Mouse (Mus musculus) C2C12 (cell line): Measurements from ENCODE around the gene Klhl26.

Source experiments
- CTCF ChIP-seq: IDR thresholded peaks from one replicate; pipeline ENCODE4 v1.5.1; 2011; ENCODE audit not compliant: control insufficient read depth, insufficient read depth, insufficient read length
- FOSL1 ChIP-seq: IDR thresholded peaks from one replicate; pipeline ENCODE4 v1.8.0; 2011; ENCODE audit warnings: mild to moderate bottlenecking, low read length; ENCODE audit not compliant: poor library complexity, insufficient read depth, severe bottlenecking
- MAX ChIP-seq: IDR thresholded peaks from one replicate; pipeline ENCODE4 v1.6.1; 2011; ENCODE audit warnings: mild to moderate bottlenecking, control low read depth
- MYOD1 ChIP-seq: IDR thresholded peaks from one replicate; pipeline ENCODE4 v1.6.1; 2011; ENCODE audit warnings: low read depth; ENCODE audit not compliant: control insufficient read depth, insufficient read length
- MYOG ChIP-seq: IDR thresholded peaks from one replicate; pipeline ENCODE4 v1.6.1; 2011; ENCODE audit not compliant: control insufficient read depth, insufficient read length; ENCODE audit errors: extremely low read depth
- USF1 ChIP-seq: IDR thresholded peaks from one replicate; pipeline ENCODE4 v1.6.1; 2011; ENCODE audit warnings: low read depth, mild to moderate bottlenecking, control low read depth, moderate library complexity

GRCm38 (mm10) chr8:70512253-70512903 lies 35.6 kb upstream of the Klhl26 start:
- no peak for TF ChIP-seq CTCF
- no peak for TF ChIP-seq MYOD1
- no peak for TF ChIP-seq MAX
- TF ChIP-seq USF1, result no peak
- no peak for TF ChIP-seq MYOG
- no peak for TF ChIP-seq FOSL1
